Mouse (Mus musculus): ENCODE measurements around the gene Gm266.

The Gm266 gene

GRCm38 (mm10) chr12:111503063-111503567, 17.5 kb upstream of the Gm266 start:
- no peak for DNase-seq (ENCODE audit: low spot score)

GRCm38 (mm10) chr12:111500725-111501124, 15.1 kb upstream of the Gm266 start:
- DNase-seq (ENCODE audit: low spot score) = peak; percentile 29

- no peak for DNase-seq (ENCODE audit: low spot score)
Observed at GRCm38 (mm10) chr12:111499617-111500016, 14.0 kb upstream of the Gm266 start.

- no peak for DNase-seq (ENCODE audit: low spot score)
Observed at GRCm38 (mm10) chr12:111497076-111497475, 11.5 kb upstream of the Gm266 start.

- DNase-seq (ENCODE audit: low spot score) = no peak
Observed at GRCm38 (mm10) chr12:111494931-111495330, 9.3 kb upstream of the Gm266 start.

GRCm38 (mm10) chr12:111489261-111489865, 3.7 kb upstream of the Gm266 start:
- no peak for DNase-seq (ENCODE audit: low spot score)

- DNase-seq (ENCODE audit: low spot score) = no peak
Observed at GRCm38 (mm10) chr12:111486455-111486854, 832 bp upstream of the Gm266 start.

GRCm38 (mm10) chr12:111485046-111485651, 474 bp downstream of the Gm266 start:
- no peak for DNase-seq (ENCODE audit: low spot score)

GRCm38 (mm10) chr12:111479917-111480316, 5.7 kb downstream of the Gm266 start:
- DNase-seq (ENCODE audit: low spot score) = no peak

- no peak for DNase-seq (ENCODE audit: low spot score)
Observed at GRCm38 (mm10) chr12:111478924-111479323, 6.7 kb downstream of the Gm266 start.

GRCm38 (mm10) chr12:111474893-111475643, 10.6 kb downstream of the Gm266 start:
- DNase-seq (ENCODE audit: low spot score) = peak; percentile 49

GRCm38 (mm10) chr12:111474384-111474783, 11.2 kb downstream of the Gm266 start:
- no peak for DNase-seq (ENCODE audit: low spot score)

GRCm38 (mm10) chr12:111472886-111473285, 12.7 kb downstream of the Gm266 start:
- DNase-seq (ENCODE audit: low spot score) = no peak

- DNase-seq (ENCODE audit: low spot score) = no peak
Observed at GRCm38 (mm10) chr12:111471721-111472120, 13.9 kb downstream of the Gm266 start.

GRCm38 (mm10) chr12:111471119-111471518, 14.5 kb downstream of the Gm266 start:
- no peak for DNase-seq (ENCODE audit: low spot score)

- peak; percentile 63 for DNase-seq (ENCODE audit: low spot score)
Observed at GRCm38 (mm10) chr12:111469507-111469906, 16.1 kb downstream of the Gm266 start.

GRCm38 (mm10) chr12:111468206-111468605, 17.4 kb downstream of the Gm266 start:
- DNase-seq (ENCODE audit: low spot score) = no peak

GRCm38 (mm10) chr12:111466369-111466768, 19.3 kb downstream of the Gm266 start:
- DNase-seq (ENCODE audit: low spot score) = no peak

GRCm38 (mm10) chr12:111463570-111463969, 22.1 kb downstream of the Gm266 start:
- no peak for DNase-seq (ENCODE audit: low spot score)

GRCm38 (mm10) chr12:111457742-111458141, 27.9 kb downstream of the Gm266 start:
- no peak for DNase-seq (ENCODE audit: low spot score)

GRCm38 (mm10) chr12:111455860-111456259, 29.8 kb downstream of the Gm266 start:
- DNase-seq (ENCODE audit: low spot score) = no peak

- no peak for DNase-seq (ENCODE audit: low spot score)
Observed at GRCm38 (mm10) chr12:111455311-111455846, 30.2 kb downstream of the Gm266 start.
